Mouse (Mus musculus) midbrain, embryonic 12.5 days (tissue): ENCODE measurements around the gene Wwc2. TPM values are rescaled to one million over a fixed set of nuclear protein-coding genes. Genes with fewer than 3 reads are reported as not detected.

Source experiments
- ATAC-seq: fragments of 200-750 bp; cut with Nextera tagmentation; 2 replicates; pipeline ENCODE4 v1.8.0; 2017; ENCODE audit warnings: low read depth, moderate TSS enrichment, moderate library complexity; ENCODE audit not compliant: low FRiP score
- H3K27ac ChIP-seq: fragments of 300-500 bp; sonication (generic); replicated peaks from 2 replicates; pipeline ENCODE4 v1.5.1; 2016; ENCODE audit warnings: mild to moderate bottlenecking
- H3K27me3 ChIP-seq: fragments of 300-500 bp; sonication (generic); 2 replicates; pipeline ENCODE4 v1.6.1; 2016; ENCODE audit warnings: mild to moderate bottlenecking
- H3K36me3 ChIP-seq: fragments of 300-500 bp; sonication (generic); 2 replicates; pipeline ENCODE4 v1.6.1; 2016
- H3K4me1 ChIP-seq: fragments of 300-500 bp; sonication (generic); 2 replicates; pipeline ENCODE4 v1.6.1; 2016
- H3K4me2 ChIP-seq: fragments of 300-500 bp; sonication (generic); replicated peaks from 2 replicates; pipeline ENCODE4 v1.6.1; 2016; ENCODE audit warnings: mild to moderate bottlenecking, moderate library complexity
- H3K4me3 ChIP-seq: fragments of 300-500 bp; sonication (generic); 2 replicates; pipeline ENCODE4 v1.5.1; 2016; ENCODE audit warnings: mild to moderate bottlenecking
- H3K9ac ChIP-seq: fragments of 300-500 bp; sonication (generic); replicated peaks from 2 replicates; pipeline ENCODE4 v1.6.1; 2016; ENCODE audit warnings: mild to moderate bottlenecking, moderate library complexity
- H3K9me3 ChIP-seq: fragments of 300-500 bp; sonication (generic); 2 replicates; pipeline ENCODE4 v1.6.1; 2016; ENCODE audit warnings: mild to moderate bottlenecking
- WGBS: fragments of 180-500 bp; shearing (Covaris S2); methylation state at CpG from one replicate; pipeline ENCODE4 v1.1.7; 2016; 5-methylcytosine and 5-hydroxymethylcytosine counted together
- polyA plus RNA-seq: library from polyadenylated mRNA; unstranded; fragments of >200 nt; fragmentation: Nextera tagmentation; extraction: Ambion mirVana; gene quantifications from 2 replicates; pipeline ENCODE4 v1.2.1, GENCODE M21; 2016

Gene Wwc2
- polyA plus RNA-seq, 1 experiment from 2014 or later, result 9.9 TPM

- H3K9ac ChIP-seq, result no peak overlapping the region
- H3K4me3 ChIP-seq, result no peak overlapping the region
- H3K4me2 ChIP-seq, result no peak overlapping the region
- no peaks in the 10 kb centered on the region for H3K9me3 ChIP-seq
- H3K36me3 ChIP-seq, result no peaks in the 10 kb centered on the region
- peaks cover 32% of the 10 kb centered on the region for H3K4me1 ChIP-seq
- H3K27me3 ChIP-seq, result peaks cover 18% of the 10 kb centered on the region
- ATAC-seq, result no peak
- H3K27ac ChIP-seq, result no peak overlapping the region
- WGBS, result 82% methylated on average over 15 of the region's 15 CpGs
These were observed 2.6 kb downstream of the Wwc2 start for GRCm38 (mm10) chr8:47988111-47988510.

DNA sequence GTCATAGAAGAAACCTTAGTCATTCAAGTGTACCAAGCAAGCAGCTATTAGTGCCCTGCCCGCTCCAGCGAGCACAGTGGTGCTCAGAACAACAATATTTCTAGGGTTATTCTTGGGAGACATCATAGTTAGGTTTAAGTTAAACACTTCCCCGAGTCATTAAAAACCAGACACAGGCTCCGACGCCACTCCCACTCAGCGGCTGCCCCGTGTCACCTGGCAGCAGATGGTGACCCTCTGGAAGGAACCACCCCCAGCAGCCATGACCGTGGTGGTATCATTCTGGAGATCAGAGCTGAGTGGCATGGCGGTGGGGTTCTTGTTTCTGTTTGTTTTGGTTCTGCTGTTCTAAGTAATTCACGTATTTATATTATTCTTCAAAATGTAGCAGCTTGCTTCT is 5.1 kb downstream of the Wwc2 start:
- no peak overlapping the region for H3K4me2 ChIP-seq
- peaks cover 7% of the 10 kb centered on the region; the same call in 1 of the 2 replicates for H3K27me3 ChIP-seq
- H3K36me3 ChIP-seq, result no peaks in the 10 kb centered on the region
- no peak overlapping the region for H3K9ac ChIP-seq
- WGBS, result 62% methylated on average over 10 of the region's 10 CpGs
- H3K4me3 ChIP-seq, result no peak overlapping the region
- H3K4me1 ChIP-seq, result peaks cover 21% of the 10 kb centered on the region
- no peak for ATAC-seq
- 0 out of 2 replicates have a peak overlapping the region, but pooled peaks have one; percentile 4 for H3K27ac ChIP-seq
- H3K9me3 ChIP-seq, result no peaks in the 10 kb centered on the region

DNA sequence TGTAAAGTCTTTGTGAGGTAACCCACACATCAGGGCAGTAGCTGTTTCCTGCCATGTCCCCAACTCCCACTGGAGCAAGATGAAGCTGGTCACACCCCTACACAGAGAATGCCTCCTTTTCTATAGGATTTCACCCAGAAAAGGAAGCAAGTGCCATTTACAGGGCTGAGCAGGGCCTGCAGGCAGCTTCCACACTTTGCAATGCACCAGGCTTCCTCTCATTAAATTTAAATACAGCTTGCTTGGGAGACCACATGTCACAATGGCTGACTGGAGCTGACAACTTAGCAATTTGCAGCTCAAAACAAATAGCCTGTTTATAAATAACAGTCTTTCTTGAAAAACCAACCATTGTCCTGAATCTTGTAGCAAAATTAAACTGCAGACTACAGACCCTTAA is 5.5 kb downstream of the Wwc2 start:
- Histone ChIP-seq H3K9me3 (no peaks in the 10 kb centered on the region), H3K27ac (peak overlapping the region; percentile 31; the same call in 1 of the 2 replicates), H3K4me1 (peaks cover 21% of the 10 kb centered on the region), H3K4me3 (no peak overlapping the region), H3K27me3 (peaks cover 7% of the 10 kb centered on the region; the same call in 1 of the 2 replicates), H3K9ac (no peak overlapping the region), H3K4me2 (no peak overlapping the region), H3K36me3 (no peaks in the 10 kb centered on the region)
- no peak for ATAC-seq

GRCm38 (mm10) chr8:47981075-47981474 is 9.6 kb downstream of the Wwc2 start:
- ATAC-seq, result no peak
- H3K27ac ChIP-seq, result no peak overlapping the region
- WGBS, result 95% methylated on average over 6 of the region's 6 CpGs

DNA sequence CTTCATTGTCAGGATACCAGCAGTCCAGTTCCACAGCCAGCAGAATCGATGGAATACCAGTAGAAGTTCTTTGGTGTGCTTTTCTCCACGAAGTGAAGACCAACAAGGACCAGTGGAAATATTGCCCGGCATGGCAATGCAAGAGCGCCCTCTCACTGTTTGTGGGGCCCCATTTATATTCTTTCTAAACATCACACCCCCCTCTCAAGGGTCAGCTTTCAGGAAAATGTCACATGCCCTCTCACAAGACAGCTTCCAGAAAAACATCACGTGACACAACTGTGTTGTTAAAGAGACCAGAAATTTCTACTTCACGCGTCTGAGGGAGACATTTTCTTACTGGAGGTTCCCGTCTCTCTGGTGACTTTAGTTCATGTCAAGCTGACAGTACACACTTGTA is 10.8 kb downstream of the Wwc2 start:
- H3K4me3 ChIP-seq, result no peak overlapping the region
- H3K9ac ChIP-seq, result no peak overlapping the region
- H3K36me3 ChIP-seq, result no peaks in the 10 kb centered on the region
- H3K4me1 ChIP-seq, result peaks cover 4% of the 10 kb centered on the region
- no peaks in the 10 kb centered on the region for H3K9me3 ChIP-seq
- WGBS, result 93% methylated on average over 8 of the region's 8 CpGs
- no peak overlapping the region for H3K4me2 ChIP-seq
- no peak for ATAC-seq
- no peaks in the 10 kb centered on the region for H3K27me3 ChIP-seq
- no peak overlapping the region for H3K27ac ChIP-seq

More at GRCm38 (mm10) chr8:47981075-47981474, 9.6 kb downstream of the Wwc2 start:
- Histone ChIP-seq H3K27me3 (no peaks in the 10 kb centered on the region), H3K9me3 (no peaks in the 10 kb centered on the region), H3K4me2 (no peak overlapping the region), H3K4me3 (no peak overlapping the region), H3K9ac (no peak overlapping the region), H3K4me1 (peaks cover 9% of the 10 kb centered on the region), H3K36me3 (no peaks in the 10 kb centered on the region)

DNA sequence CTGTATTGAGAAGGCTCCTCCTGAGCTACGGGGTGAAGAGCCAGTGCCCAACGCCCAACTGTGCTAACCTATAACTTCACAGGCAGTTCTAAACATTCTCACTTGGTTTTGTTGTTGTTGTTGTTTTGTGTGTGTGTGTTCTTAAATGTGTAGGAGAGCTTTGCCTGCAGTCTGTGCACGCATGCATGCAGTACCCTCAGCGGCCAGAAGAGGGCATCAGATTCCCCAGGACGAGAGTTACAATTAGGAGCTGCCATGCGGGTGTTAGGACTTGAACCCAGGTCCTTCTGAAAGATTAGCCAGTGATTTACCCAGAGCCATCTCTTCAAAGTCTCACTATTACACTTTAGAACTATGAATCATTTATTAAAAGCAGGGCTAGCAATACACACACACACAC is 12.0 kb downstream of the Wwc2 start:
- H3K4me1 ChIP-seq, result peaks cover 14% of the 10 kb centered on the region
- no peaks in the 10 kb centered on the region for H3K36me3 ChIP-seq
- WGBS, result 82% methylated on average over 6 of the region's 6 CpGs
- ATAC-seq, result no peak
- H3K27me3 ChIP-seq, result no peaks in the 10 kb centered on the region
- no peak overlapping the region for H3K9ac ChIP-seq
- no peaks in the 10 kb centered on the region for H3K9me3 ChIP-seq
- H3K4me3 ChIP-seq, result no peak overlapping the region
- no peak overlapping the region for H3K4me2 ChIP-seq
- no peak overlapping the region for H3K27ac ChIP-seq

- Histone ChIP-seq H3K27ac (peak overlapping the region; percentile 50), H3K4me1 (peaks cover 14% of the 10 kb centered on the region), H3K9me3 (no peaks in the 10 kb centered on the region), H3K27me3 (no peaks in the 10 kb centered on the region), H3K9ac (peak overlapping the region; percentile 15), H3K4me2 (peak overlapping the region; percentile 68), H3K36me3 (no peaks in the 10 kb centered on the region), H3K4me3 (peak overlapping the region; percentile 41)
- 33% methylated on average over 7 of the region's 7 CpGs for WGBS
- ATAC-seq, result no peak; the same call in none of the 2 replicates
These were observed 15.8 kb downstream of the Wwc2 start for GRCm38 (mm10) chr8:47974963-47975314.

GRCm38 (mm10) chr8:47974138-47974962 is 16.4 kb downstream of the Wwc2 start:
- Histone ChIP-seq H3K27ac (peak overlapping the region; percentile 50), H3K4me1 (peaks cover 14% of the 10 kb centered on the region), H3K9ac (peak overlapping the region; percentile 15), H3K4me2 (peak overlapping the region; percentile 68), H3K9me3 (no peaks in the 10 kb centered on the region), H3K4me3 (peak overlapping the region; percentile 41), H3K36me3 (no peaks in the 10 kb centered on the region), H3K27me3 (no peaks in the 10 kb centered on the region)
- 8% methylated on average over 20 of the region's 20 CpGs for WGBS
- ATAC-seq, result peak; percentile 80

DNA sequence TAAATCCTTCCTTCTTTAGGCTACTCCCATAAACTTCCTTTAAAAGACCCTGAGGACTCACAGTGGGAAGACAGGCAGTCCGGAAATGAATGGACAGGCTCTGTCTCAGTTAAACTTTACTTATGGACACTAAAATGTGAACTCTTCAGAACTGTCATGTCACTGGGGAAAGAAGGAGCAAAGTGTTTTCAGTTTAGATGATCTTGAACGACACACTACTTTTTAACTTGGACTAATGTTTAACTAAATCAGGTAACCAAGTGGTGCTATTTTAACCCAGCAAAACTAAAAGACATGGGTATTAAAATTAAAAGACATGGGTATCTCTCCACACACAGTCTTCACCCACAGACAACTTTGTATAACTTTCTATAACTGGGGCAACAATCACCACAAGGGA is 19.6 kb downstream of the Wwc2 start:
- Histone ChIP-seq H3K36me3 (no peaks in the 10 kb centered on the region), H3K9me3 (no peaks in the 10 kb centered on the region), H3K4me2 (no peak overlapping the region), H3K27me3 (no peaks in the 10 kb centered on the region), H3K4me1 (peaks cover 14% of the 10 kb centered on the region), H3K27ac (no peak overlapping the region), H3K9ac (no peak overlapping the region), H3K4me3 (no peak overlapping the region)
- ATAC-seq, result no peak
- WGBS, result 96% methylated on average over 2 of the region's 2 CpGs

- no peak for ATAC-seq
- no peaks in the 10 kb centered on the region for H3K36me3 ChIP-seq
- peaks cover 14% of the 10 kb centered on the region for H3K4me1 ChIP-seq
- H3K27ac ChIP-seq, result no peak overlapping the region
- H3K27me3 ChIP-seq, result no peaks in the 10 kb centered on the region
- no peak overlapping the region for H3K9ac ChIP-seq
- H3K4me2 ChIP-seq, result no peak overlapping the region
- H3K4me3 ChIP-seq, result no peak overlapping the region
- 90% methylated on average over 5 of the region's 5 CpGs for WGBS
- no peaks in the 10 kb centered on the region for H3K9me3 ChIP-seq
These were observed 20.1 kb downstream of the Wwc2 start for GRCm38 (mm10) chr8:47970576-47970975.

DNA sequence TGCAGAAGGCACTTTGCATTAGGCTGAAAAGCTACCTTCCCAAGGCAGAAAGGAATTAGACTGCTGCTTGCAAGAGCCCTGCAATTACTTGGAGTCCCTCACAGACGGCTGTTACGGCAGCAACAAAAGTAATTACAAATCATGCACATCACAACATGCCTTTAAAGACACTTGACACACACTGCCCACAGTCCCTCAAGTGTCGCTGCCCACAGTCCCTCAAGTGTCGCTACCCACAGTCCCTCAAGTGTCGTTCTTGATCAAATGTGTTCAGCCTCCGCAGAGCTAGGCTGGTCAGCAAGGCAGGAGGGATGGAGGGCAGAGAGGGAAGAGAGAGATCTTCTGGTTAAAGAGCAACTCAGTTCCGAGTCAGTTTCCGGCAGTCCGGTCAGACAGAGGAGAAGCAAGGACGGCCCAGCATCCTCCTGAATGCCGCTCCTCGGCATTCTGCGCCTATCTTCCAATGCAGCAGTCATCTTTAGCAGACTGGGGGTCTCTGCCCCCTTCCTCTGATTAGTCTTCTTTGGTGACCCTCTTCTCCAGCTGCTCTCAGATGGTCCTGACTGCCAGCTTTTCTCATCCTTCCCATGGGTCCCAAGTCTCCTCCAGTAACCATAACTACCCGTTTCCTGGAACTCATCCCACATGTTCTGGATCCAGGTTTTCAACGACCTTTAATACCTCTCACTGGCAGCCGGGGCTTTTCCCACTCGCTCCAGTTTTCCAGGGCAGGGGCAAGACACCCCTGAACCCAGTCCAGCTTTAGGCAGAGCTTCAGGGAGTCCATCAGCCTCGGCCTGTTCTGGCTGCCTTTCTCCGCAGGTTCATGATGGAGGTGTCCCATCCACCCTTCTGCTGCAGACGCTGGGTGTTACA is 23.4 kb downstream of the Wwc2 start:
- no peak overlapping the region for H3K4me3 ChIP-seq
- WGBS, result 77% methylated on average over 20 of the region's 20 CpGs
- H3K27me3 ChIP-seq, result no peaks in the 10 kb centered on the region
- H3K4me1 ChIP-seq, result peaks cover 6% of the 10 kb centered on the region
- ATAC-seq, result no peak
- H3K36me3 ChIP-seq, result no peaks in the 10 kb centered on the region
- H3K4me2 ChIP-seq, result no peak overlapping the region
- H3K27ac ChIP-seq, result no peak overlapping the region; the same call in 1 of the 2 replicates
- H3K9me3 ChIP-seq, result no peaks in the 10 kb centered on the region
- H3K9ac ChIP-seq, result no peak overlapping the region

GRCm38 (mm10) chr8:47962484-47962883 is 28.2 kb downstream of the Wwc2 start:
- Histone ChIP-seq H3K4me2 (no peak overlapping the region), H3K4me3 (no peak overlapping the region), H3K4me1 (peaks cover 13% of the 10 kb centered on the region), H3K36me3 (no peaks in the 10 kb centered on the region), H3K9ac (no peak overlapping the region), H3K27me3 (no peaks in the 10 kb centered on the region), H3K9me3 (no peaks in the 10 kb centered on the region), H3K27ac (no peak overlapping the region)
- ATAC-seq, result no peak
- WGBS, result 60% methylated on average over 4 of the region's 4 CpGs
